Mouse (Mus musculus) olfactory bulb, adult 2 months (tissue): ENCODE data around the gene Cpsf7. TPM values are rescaled to one million over a fixed set of nuclear protein-coding genes. Genes with fewer than 3 reads are reported as not detected.

Experiments
- H3K27ac ChIP-seq: fragments of 200-500 bp; 2 replicates; pipeline ENCODE4 v1.5.1; 2012; ENCODE audit warnings: low read depth, low read length; ENCODE audit not compliant: insufficient read depth
- H3K4me1 ChIP-seq: fragments of 200-500 bp; 2 replicates; pipeline ENCODE4 v1.6.1; 2012; ENCODE audit warnings: low read length; ENCODE audit not compliant: control insufficient read depth, insufficient read depth
- H3K4me3 ChIP-seq: fragments of 200-500 bp; 2 replicates; pipeline ENCODE4 v1.5.1; 2012; ENCODE audit warnings: mild to moderate bottlenecking, low read depth, low read length, moderate library complexity; ENCODE audit not compliant: insufficient read depth
- CTCF ChIP-seq: fragments of 200-500 bp; IDR thresholded peaks from 2 replicates; pipeline ENCODE4 v1.5.1; 2012; ENCODE audit warnings: low read depth, mild to moderate bottlenecking, low read length, moderate library complexity; ENCODE audit not compliant: insufficient read depth
- POLR2A ChIP-seq: fragments of 200-500 bp; IDR thresholded peaks from 2 replicates; pipeline ENCODE4 v1.6.1; 2012; ENCODE audit warnings: mild to moderate bottlenecking, low read depth, low read length, moderate library complexity; ENCODE audit not compliant: insufficient read depth
- WGBS: fragments of 180-500 bp; shearing (Covaris S2); methylation state at CpG from one replicate; pipeline ENCODE4 v1.1.7; 2018; 5-methylcytosine and 5-hydroxymethylcytosine counted together
- polyA plus RNA-seq: library from polyadenylated mRNA; stranded (reverse); fragments of >200 nt; gene quantifications from 2 replicates; pipeline ENCODE4 v1.2.4, GENCODE M21; 2012; ENCODE audit warnings: low replicate concordance; ENCODE audit not compliant: missing spikeins, insufficient read depth, insufficient read length

The Cpsf7 gene
- polyA plus RNA-seq, 1 experiment = 90.5 TPM

DNA sequence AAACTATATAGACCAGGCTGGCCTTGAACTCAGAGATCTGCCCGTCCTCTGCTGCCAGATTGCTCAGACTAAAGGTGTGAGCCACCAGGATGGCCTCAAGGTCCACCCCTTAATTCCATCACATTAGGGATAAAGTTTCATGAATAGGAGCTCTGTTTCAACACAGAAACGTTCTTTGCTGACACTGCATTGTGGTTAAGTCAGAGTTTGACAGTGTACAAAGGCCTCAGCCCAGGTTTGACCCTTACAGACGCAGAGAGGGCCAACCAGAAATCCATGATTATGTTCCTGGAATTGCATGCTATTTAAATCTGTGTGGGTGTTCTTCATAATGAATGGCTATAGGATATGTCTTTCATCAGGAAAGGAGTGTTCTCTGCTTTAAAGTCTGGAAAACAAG is 65.2 kb downstream of the Cpsf7 start:
- TF ChIP-seq POLR2A (no peak), CTCF (no peak)
- 62% methylated on average over 3 of the region's 3 CpGs for WGBS
- no peaks in the 10 kb centered on the region for H3K4me1 ChIP-seq
- H3K4me3 ChIP-seq = no peak overlapping the region
- no peak overlapping the region for H3K27ac ChIP-seq

DNA sequence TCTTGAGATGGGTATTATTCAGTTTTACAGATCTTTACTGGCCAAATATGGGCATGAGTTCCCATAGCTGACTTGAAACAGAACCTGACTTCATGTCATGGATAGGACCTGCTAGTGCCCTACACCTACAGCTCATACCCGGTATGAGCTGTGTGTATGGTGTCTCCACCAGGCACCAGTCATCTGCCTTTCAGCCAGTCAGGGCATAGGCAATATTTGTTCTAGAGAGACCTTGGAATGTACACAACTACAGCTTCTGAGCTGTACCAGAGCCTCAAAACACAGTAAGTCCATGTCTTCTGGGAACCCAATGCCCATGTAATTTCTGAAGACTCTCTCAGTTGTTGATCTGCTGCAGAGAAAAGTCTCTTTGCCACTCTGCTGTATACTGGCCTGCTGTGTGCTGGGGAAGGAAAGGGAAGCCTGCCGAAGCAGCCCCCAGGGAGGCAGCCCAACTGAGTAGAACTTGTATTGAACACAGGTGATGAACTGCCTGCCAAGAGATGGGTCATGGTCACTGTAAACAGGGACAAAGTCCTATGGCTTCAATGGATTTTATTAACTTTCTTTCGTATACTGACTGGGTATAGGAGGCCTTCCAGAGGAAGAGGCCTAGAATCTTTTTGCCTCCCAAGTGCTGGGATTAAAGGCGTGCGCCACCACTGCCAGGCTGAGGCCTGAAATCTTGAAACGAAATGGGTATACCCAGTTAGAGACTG is 66.8 kb downstream of the Cpsf7 start:
- WGBS = 89% methylated on average over 6 of the region's 6 CpGs
- TF ChIP-seq CTCF (no peak), POLR2A (no peak)
- Histone ChIP-seq H3K27ac (no peak overlapping the region), H3K4me3 (no peak overlapping the region), H3K4me1 (no peaks in the 10 kb centered on the region)

Other genes starting within 250 kb of the Cpsf7 start
- not detected in 2 replicates for gene Dagla, start 220.4 kb upstream of the Cpsf7 start, polyA plus RNA-seq
- 69.0 TPM in 1 of 2 replicates, not detected in the other for gene Syt7, start 136.2 kb upstream of the Cpsf7 start, polyA plus RNA-seq
- not detected in 2 replicates for gene Lrrc10b, start 67.8 kb upstream of the Cpsf7 start, polyA plus RNA-seq
- not detected in 2 replicates for gene Ppp1r32, start 42.3 kb upstream of the Cpsf7 start, polyA plus RNA-seq
- gene Sdhaf2, start 876 bp downstream of the Cpsf7 start, polyA plus RNA-seq = not detected in 2 replicates
- not detected in 2 replicates for gene Tmem216, start 31.0 kb downstream of the Cpsf7 start, polyA plus RNA-seq
- gene Cyb561a3, start 51.9 kb downstream of the Cpsf7 start, polyA plus RNA-seq = not detected in 2 replicates
- gene Tmem138, start 52.1 kb downstream of the Cpsf7 start, polyA plus RNA-seq = not detected in 2 replicates
- 418 TPM in 1 of 2 replicates, not detected in the other for gene Ddb1, start 80.1 kb downstream of the Cpsf7 start, polyA plus RNA-seq
- not detected in 2 replicates for gene Tkfc, start 80.4 kb downstream of the Cpsf7 start, polyA plus RNA-seq
- not detected in 2 replicates for gene Vwce, start 108.9 kb downstream of the Cpsf7 start, polyA plus RNA-seq
- gene Pga5, start 152.8 kb downstream of the Cpsf7 start, polyA plus RNA-seq = not detected in 2 replicates
- not detected in 2 replicates for gene Vps37c, start 163.5 kb downstream of the Cpsf7 start, polyA plus RNA-seq
- not detected in 2 replicates for gene Cd5, start 213.7 kb downstream of the Cpsf7 start, polyA plus RNA-seq